Mouse (Mus musculus): ENCODE data around the gene Xylt1. TPM values are rescaled to one million over a fixed set of nuclear protein-coding genes. Genes with fewer than 3 reads are reported as not detected.
A peak's percentile ranks its signal among the peaks of the same experiment; 100 is the strongest.

The Xylt1 gene
- polyA plus RNA-seq, 1 experiment from 2014 or later, result 1.8 TPM

GRCm38 (mm10) chr7:117543041-117543440 lies 162.3 kb downstream of the Xylt1 start:
- H3K4me3 ChIP-seq (replicated peaks), result no peak overlapping the region
- no peak overlapping the region for H3K9ac ChIP-seq (replicated peaks)
- H3K4me1 ChIP-seq (replicated peaks), result peaks cover 46% of the 10 kb centered on the region
- no peaks in the 10 kb centered on the region for H3K36me3 ChIP-seq
- H3K4me2 ChIP-seq, result no peak overlapping the region
- H3K27ac ChIP-seq, result no peak overlapping the region
- ATAC-seq (ENCODE audit: insufficient number of reproducible peaks, insufficient read depth, low FRiP score, low TSS enrichment, low read depth), result no peak
- H3K27me3 ChIP-seq, result no peaks in the 10 kb centered on the region
- no peaks in the 10 kb centered on the region for H3K9me3 ChIP-seq
- 72% methylated on average over 8 of the region's 8 CpGs for WGBS

GRCm38 (mm10) chr7:117544126-117544525 lies 163.3 kb downstream of the Xylt1 start:
- no peak overlapping the region for H3K4me2 ChIP-seq
- WGBS, result 20% methylated on average over 2 of the region's 2 CpGs
- no peak overlapping the region for H3K27ac ChIP-seq
- H3K27me3 ChIP-seq, result no peaks in the 10 kb centered on the region
- H3K9ac ChIP-seq (replicated peaks), result no peak overlapping the region
- H3K4me3 ChIP-seq (replicated peaks), result no peak overlapping the region
- no peak for ATAC-seq (ENCODE audit: insufficient number of reproducible peaks, insufficient read depth, low FRiP score, low TSS enrichment, low read depth)
- peaks cover 38% of the 10 kb centered on the region for H3K4me1 ChIP-seq (replicated peaks)
- no peaks in the 10 kb centered on the region for H3K36me3 ChIP-seq
- H3K9me3 ChIP-seq, result no peaks in the 10 kb centered on the region

- no peaks in the 10 kb centered on the region for H3K9me3 ChIP-seq
- H3K27me3 ChIP-seq, result no peaks in the 10 kb centered on the region
- peaks cover 48% of the 10 kb centered on the region for H3K4me1 ChIP-seq (replicated peaks)
- H3K27ac ChIP-seq, result no peak overlapping the region
- WGBS, result 86% methylated on average over 8 of the region's 8 CpGs
- no peak for ATAC-seq (ENCODE audit: insufficient number of reproducible peaks, insufficient read depth, low FRiP score, low TSS enrichment, low read depth)
- no peak overlapping the region for H3K9ac ChIP-seq (replicated peaks)
- no peak overlapping the region for H3K4me3 ChIP-seq (replicated peaks)
- H3K4me2 ChIP-seq, result no peak overlapping the region
- H3K36me3 ChIP-seq, result no peaks in the 10 kb centered on the region
Observed at GRCm38 (mm10) chr7:117548301-117548700, 167.5 kb downstream of the Xylt1 start.

GRCm38 (mm10) chr7:117550916-117551549 lies 170.3 kb downstream of the Xylt1 start:
- no peak for ATAC-seq (ENCODE audit: insufficient number of reproducible peaks, insufficient read depth, low FRiP score, low TSS enrichment, low read depth)
- H3K4me3 ChIP-seq (replicated peaks), result no peak overlapping the region
- no peak overlapping the region for H3K27ac ChIP-seq
- no peaks in the 10 kb centered on the region for H3K9me3 ChIP-seq
- WGBS, result 40% methylated on average over 16 of the region's 16 CpGs
- peaks cover 56% of the 10 kb centered on the region for H3K4me1 ChIP-seq (replicated peaks)
- no peaks in the 10 kb centered on the region for H3K27me3 ChIP-seq
- H3K36me3 ChIP-seq, result no peaks in the 10 kb centered on the region
- H3K4me2 ChIP-seq, result no peak overlapping the region
- no peak overlapping the region for H3K9ac ChIP-seq (replicated peaks)

GRCm38 (mm10) chr7:117553228-117553627 lies 172.4 kb downstream of the Xylt1 start:
- H3K27ac ChIP-seq, result no peak overlapping the region; the same call in 1 of the 2 replicates
- WGBS, result 58% methylated on average over 12 of the region's 12 CpGs
- H3K9ac ChIP-seq (replicated peaks), result no peak overlapping the region
- H3K4me2 ChIP-seq, result no peak overlapping the region
- peaks cover 65% of the 10 kb centered on the region for H3K4me1 ChIP-seq (replicated peaks)
- ATAC-seq (ENCODE audit: insufficient number of reproducible peaks, insufficient read depth, low FRiP score, low TSS enrichment, low read depth), result no peak
- no peak overlapping the region for H3K4me3 ChIP-seq (replicated peaks)
- no peaks in the 10 kb centered on the region for H3K27me3 ChIP-seq
- no peaks in the 10 kb centered on the region for H3K36me3 ChIP-seq
- H3K9me3 ChIP-seq, result no peaks in the 10 kb centered on the region

GRCm38 (mm10) chr7:117555735-117556134 lies 175.0 kb downstream of the Xylt1 start:
- no peak overlapping the region for H3K27ac ChIP-seq
- ATAC-seq (ENCODE audit: insufficient number of reproducible peaks, insufficient read depth, low FRiP score, low TSS enrichment, low read depth), result no peak
- 38% methylated on average over 2 of the region's 2 CpGs for WGBS

GRCm38 (mm10) chr7:117558166-117558565 lies 177.4 kb downstream of the Xylt1 start:
- Histone ChIP-seq H3K4me2 (no peak overlapping the region), H3K36me3 (no peaks in the 10 kb centered on the region), H3K4me1 (replicated peaks) (peaks cover 35% of the 10 kb centered on the region), H3K27me3 (no peaks in the 10 kb centered on the region), H3K27ac (peak overlapping the region; percentile 70), H3K9ac (replicated peaks) (no peak overlapping the region), H3K4me3 (replicated peaks) (no peak overlapping the region), H3K9me3 (no peaks in the 10 kb centered on the region)
- peak; percentile 52; the same call in 1 of the 2 replicates for ATAC-seq (ENCODE audit: insufficient number of reproducible peaks, insufficient read depth, low FRiP score, low TSS enrichment, low read depth)
- WGBS, result 33% methylated on average over 2 of the region's 2 CpGs

More at GRCm38 (mm10) chr7:117555735-117556134, 175.0 kb downstream of the Xylt1 start:
- no peaks in the 10 kb centered on the region for H3K9me3 ChIP-seq
- H3K9ac ChIP-seq (replicated peaks), result no peak overlapping the region
- no peak overlapping the region for H3K4me3 ChIP-seq (replicated peaks)
- H3K36me3 ChIP-seq, result no peaks in the 10 kb centered on the region
- no peak overlapping the region for H3K4me2 ChIP-seq
- H3K27me3 ChIP-seq, result no peaks in the 10 kb centered on the region
- H3K4me1 ChIP-seq (replicated peaks), result peaks cover 57% of the 10 kb centered on the region

GRCm38 (mm10) chr7:117559051-117559450 lies 178.3 kb downstream of the Xylt1 start:
- 42% methylated on average over 3 of the region's 3 CpGs for WGBS
- Histone ChIP-seq H3K9ac (replicated peaks) (no peak overlapping the region), H3K4me2 (no peak overlapping the region), H3K9me3 (no peaks in the 10 kb centered on the region), H3K27ac (peak overlapping the region; percentile 70; the same call in 1 of the 2 replicates), H3K4me3 (replicated peaks) (no peak overlapping the region), H3K4me1 (replicated peaks) (peaks cover 31% of the 10 kb centered on the region), H3K36me3 (no peaks in the 10 kb centered on the region), H3K27me3 (no peaks in the 10 kb centered on the region)
- no peak for ATAC-seq (ENCODE audit: insufficient number of reproducible peaks, insufficient read depth, low FRiP score, low TSS enrichment, low read depth)

- Histone ChIP-seq H3K4me3 (replicated peaks) (no peak overlapping the region), H3K9ac (replicated peaks) (no peak overlapping the region), H3K27me3 (no peaks in the 10 kb centered on the region), H3K4me1 (replicated peaks) (0 out of 2 replicates have a peak, but pooled peaks cover 3% of the 10 kb centered on the region), H3K9me3 (no peaks in the 10 kb centered on the region), H3K4me2 (no peak overlapping the region), H3K27ac (no peak overlapping the region), H3K36me3 (no peaks in the 10 kb centered on the region)
- 74% methylated on average over 9 of the region's 9 CpGs for WGBS
- ATAC-seq (ENCODE audit: insufficient number of reproducible peaks, insufficient read depth, low FRiP score, low TSS enrichment, low read depth), result no peak
Observed at GRCm38 (mm10) chr7:117563939-117564499, 183.2 kb downstream of the Xylt1 start.

GRCm38 (mm10) chr7:117564627-117565026 lies 183.8 kb downstream of the Xylt1 start:
- H3K4me1 ChIP-seq (replicated peaks), result 0 out of 2 replicates have a peak, but pooled peaks cover 3% of the 10 kb centered on the region
- H3K27me3 ChIP-seq, result no peaks in the 10 kb centered on the region
- H3K4me2 ChIP-seq, result no peak overlapping the region
- 85% methylated on average over 4 of the region's 4 CpGs for WGBS
- no peak overlapping the region for H3K9ac ChIP-seq (replicated peaks)
- no peak overlapping the region for H3K27ac ChIP-seq
- H3K9me3 ChIP-seq, result no peaks in the 10 kb centered on the region
- no peak for ATAC-seq (ENCODE audit: insufficient number of reproducible peaks, insufficient read depth, low FRiP score, low TSS enrichment, low read depth)
- H3K4me3 ChIP-seq (replicated peaks), result no peak overlapping the region
- no peaks in the 10 kb centered on the region for H3K36me3 ChIP-seq

- Histone ChIP-seq H3K4me1 (replicated peaks) (0 out of 2 replicates have a peak, but pooled peaks cover 3% of the 10 kb centered on the region), H3K36me3 (no peaks in the 10 kb centered on the region), H3K27me3 (no peaks in the 10 kb centered on the region), H3K9ac (replicated peaks) (no peak overlapping the region), H3K4me2 (no peak overlapping the region), H3K4me3 (replicated peaks) (no peak overlapping the region), H3K9me3 (no peaks in the 10 kb centered on the region), H3K27ac (no peak overlapping the region)
- no peak for ATAC-seq (ENCODE audit: insufficient number of reproducible peaks, insufficient read depth, low FRiP score, low TSS enrichment, low read depth)
- WGBS, result 70% methylated on average over 2 of the region's 2 CpGs
Observed at GRCm38 (mm10) chr7:117566115-117566514, 185.3 kb downstream of the Xylt1 start.
